Mouse (Mus musculus) megakaryocyte, embryonic 14.5 days (primary cell): ENCODE measurements around the gene Mlf1.

Experiments used
- FLI1 ChIP-seq: IDR thresholded peaks from 2 replicates; pipeline ENCODE4 v1.6.1; 2012; ENCODE audit warnings: low read length, inconsistent platforms, mixed read lengths
- GATA1 ChIP-seq: IDR thresholded peaks from 3 replicates; pipeline ENCODE4 v1.6.1; 2012; ENCODE audit warnings: mixed read lengths, low read length, inconsistent platforms, borderline replicate concordance

- TF ChIP-seq GATA1 (no peak), FLI1 (no peak)
Observed at GRCm38 (mm10) chr3:67434011-67434410, 60.1 kb downstream of the Mlf1 start.
